Mouse (Mus musculus) hindbrain, embryonic 14.5 days (tissue): ENCODE results near the gene Srd5a1. TPM values are rescaled to one million over a fixed set of nuclear protein-coding genes. Genes with fewer than 3 reads are reported as not detected.

Experiments used
- ATAC-seq: fragments of 200-750 bp; cut with Nextera tagmentation; 2 replicates; pipeline ENCODE4 v1.8.0; 2017; ENCODE audit warnings: moderate number of reproducible peaks, mild to moderate bottlenecking, moderate TSS enrichment, moderate library complexity; ENCODE audit not compliant: low FRiP score
- DNase-seq: peaks from one replicate; pipeline ENCODE4 v3.0.0-alpha.2; 2015; ENCODE audit warnings: low spot score
- H3K27ac ChIP-seq: fragments of 300-500 bp; sonication (generic); 2 replicates; pipeline ENCODE4 v1.5.1; 2014; ENCODE audit warnings: mild to moderate bottlenecking, moderate library complexity
- H3K27me3 ChIP-seq: fragments of 300-500 bp; sonication (generic); 2 replicates; pipeline ENCODE4 v1.6.1; 2014; ENCODE audit warnings: mild to moderate bottlenecking, low read length, mixed read lengths; ENCODE audit not compliant: control insufficient read depth, insufficient read depth
- H3K36me3 ChIP-seq: fragments of 300-500 bp; sonication (generic); replicated peaks from 2 replicates; pipeline ENCODE4 v1.6.1; 2014; ENCODE audit not compliant: control insufficient read depth, insufficient read depth
- H3K4me1 ChIP-seq: fragments of 300-500 bp; sonication (generic); replicated peaks from 2 replicates; pipeline ENCODE4 v1.6.1; 2014; ENCODE audit warnings: antibody characterized with exemption, low read length, mixed read lengths; ENCODE audit not compliant: control insufficient read depth, insufficient read depth
- H3K4me2 ChIP-seq: fragments of 300-500 bp; sonication (generic); replicated peaks from 2 replicates; pipeline ENCODE4 v1.6.1; 2014; ENCODE audit warnings: mild to moderate bottlenecking, moderate library complexity
- H3K4me3 ChIP-seq: fragments of 300-500 bp; sonication (generic); replicated peaks from 2 replicates; pipeline ENCODE4 v1.5.1; 2014; ENCODE audit warnings: mild to moderate bottlenecking, low read length
- H3K9ac ChIP-seq: fragments of 300-500 bp; sonication (generic); 2 replicates; pipeline ENCODE4 v1.6.1; 2014
- H3K9me3 ChIP-seq: fragments of 300-500 bp; sonication (generic); 2 replicates; pipeline ENCODE4 v1.6.1; 2016; ENCODE audit warnings: low read length; ENCODE audit not compliant: control insufficient read depth
- WGBS: fragments of 180-500 bp; shearing (Covaris S2); extraction: QIAGEN DNeasy Blood & Tissue Kit; methylation state at CpG from one replicate; pipeline ENCODE4 v1.1.7; 2014; 5-methylcytosine and 5-hydroxymethylcytosine counted together
- polyA plus RNA-seq: library from polyadenylated mRNA; unstranded; fragments of >200 nt; fragmentation: Nextera tagmentation; extraction: Ambion mirVana; gene quantifications from 2 replicates; pipeline ENCODE4 v1.2.1, GENCODE M21; 2014

Gene Srd5a1
- polyA plus RNA-seq, 1 experiment from 2014 or later = 25.3 TPM

DNA sequence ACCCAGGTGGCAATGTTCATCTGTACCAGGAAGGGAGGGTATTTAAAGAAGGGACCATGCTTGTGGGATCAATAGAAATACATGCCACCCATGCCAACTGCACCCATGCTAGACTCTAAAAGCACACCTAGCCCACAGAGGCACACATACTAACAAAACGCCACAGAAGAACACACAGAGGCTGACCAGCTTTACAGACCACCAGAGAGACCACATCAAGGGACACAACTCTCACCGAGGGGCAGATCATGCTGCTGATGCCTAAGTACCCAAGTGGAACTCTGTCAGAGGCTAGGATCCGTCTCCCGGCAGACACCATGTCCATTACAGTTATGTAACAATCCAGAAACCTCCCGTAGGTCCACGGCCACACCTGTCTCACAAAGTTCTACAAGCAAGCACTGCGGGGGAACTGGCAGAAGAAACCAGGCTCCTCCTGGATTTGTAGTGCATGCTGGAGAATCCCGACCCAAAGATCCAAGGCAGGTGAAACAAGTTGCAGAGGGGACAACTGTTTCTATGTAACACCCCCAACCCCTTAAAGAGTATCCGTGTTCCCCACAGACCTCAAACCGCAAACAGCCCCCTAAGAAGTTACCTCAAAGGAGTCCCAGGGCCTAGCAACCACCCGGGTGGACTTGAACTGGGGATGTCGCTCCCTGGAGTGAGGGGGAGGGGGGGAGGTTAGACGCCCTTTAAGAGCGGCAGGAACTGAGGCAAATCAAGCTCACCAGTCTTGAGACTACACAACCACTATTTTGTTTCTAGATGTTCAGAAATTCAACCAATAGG lies 78.9 kb downstream of the Srd5a1 start:
- Histone ChIP-seq H3K4me3 (peak overlapping the region; percentile 94), H3K27me3 (no peaks in the 10 kb centered on the region), H3K4me1 (peaks cover 59% of the 10 kb centered on the region), H3K27ac (no peak overlapping the region), H3K9ac (peak overlapping the region; percentile 90), H3K36me3 (no peaks in the 10 kb centered on the region; the same call in 1 of the 2 replicates), H3K4me2 (peak overlapping the region; percentile 96), H3K9me3 (no peaks in the 10 kb centered on the region)
- DNase-seq = no peak
- no peak for ATAC-seq
- WGBS = 18% methylated on average over 14 of the region's 14 CpGs

- 46% methylated on average over 6 of the region's 6 CpGs for WGBS
These were observed 79.8 kb downstream of the Srd5a1 start for GRCm38 (mm10) chr13:69531431-69531830.

GRCm38 (mm10) chr13:69530951-69531350 lies 80.3 kb downstream of the Srd5a1 start:
- peak overlapping the region; percentile 90 for H3K9ac ChIP-seq
- peak overlapping the region; percentile 96 for H3K4me2 ChIP-seq
- WGBS = 81% methylated on average over 6 of the region's 6 CpGs
- peaks cover 69% of the 10 kb centered on the region for H3K4me1 ChIP-seq
- H3K36me3 ChIP-seq = no peaks in the 10 kb centered on the region; the same call in 1 of the 2 replicates
- H3K9me3 ChIP-seq = no peaks in the 10 kb centered on the region
- H3K27me3 ChIP-seq = no peaks in the 10 kb centered on the region
- no peak overlapping the region for H3K27ac ChIP-seq
- H3K4me3 ChIP-seq = peak overlapping the region; percentile 94
- DNase-seq = no peak
- no peak for ATAC-seq

More at GRCm38 (mm10) chr13:69531431-69531830, 79.8 kb downstream of the Srd5a1 start:
- ATAC-seq = no peak
- Histone ChIP-seq H3K4me1 (peaks cover 66% of the 10 kb centered on the region), H3K27me3 (no peaks in the 10 kb centered on the region), H3K36me3 (no peaks in the 10 kb centered on the region; the same call in 1 of the 2 replicates), H3K9ac (peak overlapping the region; percentile 90), H3K4me2 (peak overlapping the region; percentile 96), H3K27ac (no peak overlapping the region), H3K9me3 (no peaks in the 10 kb centered on the region), H3K4me3 (peak overlapping the region; percentile 94)
- DNase-seq = no peak

DNA sequence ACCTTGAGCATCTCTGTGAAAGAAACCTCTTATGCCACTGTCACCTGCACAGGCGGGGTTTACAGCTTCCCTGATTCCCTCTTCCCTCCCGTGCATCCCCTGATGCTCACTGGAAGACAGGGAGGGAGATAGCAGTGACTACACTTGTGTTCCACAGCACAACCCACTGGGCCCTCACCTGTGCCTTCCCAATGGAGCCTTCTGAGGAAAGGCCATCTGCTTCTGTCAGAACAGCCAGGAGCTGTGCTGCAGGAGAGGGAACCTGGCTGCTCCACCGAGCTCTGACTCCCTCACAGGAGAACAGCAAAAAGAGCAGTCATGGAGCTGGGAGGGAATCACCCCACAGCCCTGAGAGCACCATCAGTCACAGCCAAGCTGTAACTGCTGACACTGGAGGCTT lies 81.1 kb downstream of the Srd5a1 start:
- DNase-seq = no peak
- peak overlapping the region; percentile 16; the same call in 1 of the 2 replicates for H3K9ac ChIP-seq
- H3K4me2 ChIP-seq = peak overlapping the region; percentile 96
- H3K9me3 ChIP-seq = no peaks in the 10 kb centered on the region
- no peaks in the 10 kb centered on the region; the same call in 1 of the 2 replicates for H3K36me3 ChIP-seq
- H3K27me3 ChIP-seq = no peaks in the 10 kb centered on the region
- no peak overlapping the region for H3K27ac ChIP-seq
- peaks cover 70% of the 10 kb centered on the region for H3K4me1 ChIP-seq
- WGBS = 92% methylated on average over 3 of the region's 3 CpGs
- no peak for ATAC-seq
- no peak overlapping the region for H3K4me3 ChIP-seq

- H3K27me3 ChIP-seq = no peaks in the 10 kb centered on the region
- H3K36me3 ChIP-seq = no peaks in the 10 kb centered on the region; the same call in 1 of the 2 replicates
- no peak overlapping the region for H3K9ac ChIP-seq
- no peaks in the 10 kb centered on the region for H3K9me3 ChIP-seq
- no peak overlapping the region for H3K27ac ChIP-seq
- no peak overlapping the region for H3K4me3 ChIP-seq
- ATAC-seq (no peak), DNase-seq (no peak)
- H3K4me1 ChIP-seq = peaks cover 82% of the 10 kb centered on the region
- no peak overlapping the region for H3K4me2 ChIP-seq
- WGBS = 79% methylated on average over 7 of the region's 7 CpGs
These were observed 82.7 kb downstream of the Srd5a1 start for GRCm38 (mm10) chr13:69528531-69528930.

DNA sequence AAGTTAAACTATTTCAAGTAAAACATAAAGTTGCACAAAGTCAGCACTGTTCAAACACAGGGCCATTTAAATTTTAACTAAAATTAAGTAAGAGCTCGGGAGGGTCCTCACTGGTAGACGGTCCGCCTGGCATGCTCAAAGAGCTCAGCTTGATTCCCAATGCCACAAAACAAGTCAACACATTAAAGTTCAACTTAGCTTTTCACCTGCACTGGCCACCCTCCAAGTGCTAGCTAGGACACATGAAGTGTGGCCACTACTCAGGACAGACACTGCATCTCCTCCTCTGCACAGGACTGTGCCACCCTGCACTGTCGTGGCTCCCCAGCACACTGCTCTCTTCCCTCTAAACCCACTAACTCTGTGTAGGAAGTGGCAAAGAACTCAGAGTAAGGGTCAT lies 85.4 kb downstream of the Srd5a1 start:
- ATAC-seq (no peak), DNase-seq (no peak)
- WGBS = 58% methylated on average over 4 of the region's 4 CpGs
- Histone ChIP-seq H3K4me1 (peaks cover 76% of the 10 kb centered on the region), H3K27ac (no peak overlapping the region), H3K4me3 (no peak overlapping the region), H3K36me3 (no peaks in the 10 kb centered on the region; the same call in 1 of the 2 replicates), H3K9ac (no peak overlapping the region), H3K27me3 (no peaks in the 10 kb centered on the region), H3K4me2 (no peak overlapping the region), H3K9me3 (no peaks in the 10 kb centered on the region)

DNA sequence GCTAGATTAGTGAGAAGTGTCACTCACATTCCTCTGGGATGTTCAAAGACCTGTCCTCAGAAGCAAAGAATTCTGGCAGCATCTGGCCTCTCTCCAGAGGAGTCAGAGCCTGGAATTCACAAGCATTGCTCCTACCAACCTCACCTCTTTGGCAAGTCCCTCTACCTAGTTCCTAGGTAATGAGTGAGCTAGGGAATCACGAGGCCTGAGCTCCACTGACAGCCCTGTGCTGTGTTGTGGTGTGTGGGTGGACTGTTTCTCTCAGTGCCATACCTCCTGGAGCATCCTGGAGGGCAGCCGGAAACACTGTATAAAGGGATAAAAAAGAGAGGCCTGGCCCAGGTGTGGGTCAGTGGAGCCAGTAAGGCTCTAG lies 87.1 kb downstream of the Srd5a1 start:
- DNase-seq (no peak), ATAC-seq (no peak)
- Histone ChIP-seq H3K9ac (no peak overlapping the region), H3K4me3 (no peak overlapping the region), H3K9me3 (no peaks in the 10 kb centered on the region), H3K27ac (no peak overlapping the region), H3K36me3 (no peaks in the 10 kb centered on the region), H3K4me1 (peaks cover 68% of the 10 kb centered on the region), H3K27me3 (no peaks in the 10 kb centered on the region), H3K4me2 (no peak overlapping the region)
- 69% methylated on average over 2 of the region's 2 CpGs for WGBS

Other genes starting within 250 kb of the Srd5a1 start
- gene Nsun2, start 77.7 kb downstream of the Srd5a1 start, polyA plus RNA-seq = 73.3 and 86.6 TPM in 2 replicates
- 8.9 and 9.3 TPM in 2 replicates for gene Tent4a, start 76.8 kb downstream of the Srd5a1 start, polyA plus RNA-seq
- 49.4 and 49.8 TPM in 2 replicates for gene Ube2ql1, start 128.4 kb upstream of the Srd5a1 start, polyA plus RNA-seq
- gene Med10, start 191.0 kb upstream of the Srd5a1 start, polyA plus RNA-seq = 140 and 150 TPM in 2 replicates